11 mouse cellular contexts compared by ENCODE assay signal in the genomic region with DNA sequence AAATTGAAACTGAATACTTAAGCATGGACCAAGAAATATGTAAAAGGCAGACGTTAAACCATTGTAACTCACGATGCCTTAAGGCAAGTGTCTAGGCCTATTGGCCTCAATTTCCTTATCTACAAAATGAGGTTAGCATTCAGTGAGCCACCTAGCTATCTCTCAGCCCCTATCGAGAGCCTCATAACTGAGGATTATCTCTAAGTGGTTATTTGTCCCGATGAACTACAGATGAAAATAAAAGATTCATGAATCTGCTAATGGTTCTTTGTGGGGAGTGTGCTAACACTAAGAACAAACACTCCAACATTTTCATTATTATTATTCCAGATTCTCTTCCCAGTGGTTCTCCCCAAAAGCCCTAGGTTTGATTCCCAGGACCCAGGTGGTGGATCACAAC. TPM values are rescaled to one million over a fixed set of nuclear protein-coding genes. Genes with fewer than 3 reads are reported as not detected.
DNase-seq lines count a peak whose midpoint lies in the region; ATAC-seq and TF ChIP-seq lines count a peak whose summit lies in the region.
"Had no signal": no experiment of that assay in that cellular context is flagged by ENCODE, and none has a peak within 500 bp of the region (broad histone marks: within the 10 kb centered on the region; RNA-seq: fewer than 3 reads in every experiment).

No protein-coding gene starts in this region.

- H3K9me3 ChIP-seq in heart, embryonic 12.5 days (replicated peaks) = no peaks in the 10 kb centered on the region
- H3K9me3 ChIP-seq in embryonic facial prominence, embryonic 14.5 days (ENCODE audit: control insufficient read depth, low read length) = no peaks in the 10 kb centered on the region
- H3K9me3 ChIP-seq in liver, postnatal 0 days (ENCODE audit: low read length) = no peaks in the 10 kb centered on the region

- WGBS in heart, embryonic 12.5 days = 36% methylated on average over 4 of the region's 4 CpGs
- WGBS in lung, adult 2 months = 32% methylated on average over 4 of the region's 4 CpGs
- WGBS in embryonic facial prominence, embryonic 14.5 days = 64% methylated on average over 4 of the region's 4 CpGs
- 32% methylated on average over 4 of the region's 4 CpGs for WGBS in liver, postnatal 0 days (ENCODE audit: insufficient replicate concordance)

- TF ChIP-seq CTCF in lung, adult 2 months (IDR thresholded peaks at IDR 0.05; ENCODE audit: insufficient read depth, low read length) = no peak
- TF ChIP-seq CTCF in liver, postnatal 0 days (IDR thresholded peaks at IDR 0.05; ENCODE audit: low read depth) = no peak

- H3K4me3 ChIP-seq in heart, embryonic 12.5 days = no peak overlapping the region
- peak overlapping the region; percentile 32 for H3K4me3 ChIP-seq in lung, adult 2 months (replicated peaks; ENCODE audit: extremely low read depth, low read depth, low read length)
- peak overlapping the region; percentile 92; the same call in 1 of the 2 replicates for H3K4me3 ChIP-seq in embryonic facial prominence, embryonic 14.5 days (ENCODE audit: low read depth, low read length)
- H3K4me3 ChIP-seq in liver, postnatal 0 days (ENCODE audit: low read depth, low read length) = peak overlapping the region; percentile 96

- H3K4me2 ChIP-seq in heart, embryonic 12.5 days = peak overlapping the region; percentile 45
- peak overlapping the region; percentile 71 for H3K4me2 ChIP-seq in embryonic facial prominence, embryonic 14.5 days (ENCODE audit: low read depth, low read length)
- peak overlapping the region; percentile 93 for H3K4me2 ChIP-seq in liver, postnatal 0 days (ENCODE audit: low read depth, low read length)

- no peak for TF ChIP-seq EP300 in liver, postnatal 0 days (IDR thresholded peaks at IDR 0.05; ENCODE audit: low read depth)

- H3K36me3 ChIP-seq in heart, embryonic 12.5 days = no peaks in the 10 kb centered on the region
- no peaks in the 10 kb centered on the region for H3K36me3 ChIP-seq in embryonic facial prominence, embryonic 14.5 days (ENCODE audit: control insufficient read depth, insufficient read depth, low read length)
- H3K36me3 ChIP-seq in liver, postnatal 0 days (replicated peaks; ENCODE audit: insufficient read depth, low read length) = no peaks in the 10 kb centered on the region

- H3K27me3 ChIP-seq in heart, embryonic 12.5 days (replicated peaks) = no peaks in the 10 kb centered on the region
- no peaks in the 10 kb centered on the region for H3K27me3 ChIP-seq in embryonic facial prominence, embryonic 14.5 days (replicated peaks; ENCODE audit: control insufficient read depth, insufficient read depth, low read length)
- H3K27me3 ChIP-seq in liver, postnatal 0 days (ENCODE audit: insufficient read depth, low read length) = no peaks in the 10 kb centered on the region

- H3K27ac ChIP-seq in heart, embryonic 12.5 days (ENCODE audit: poor library complexity, severe bottlenecking) = no peak overlapping the region
- H3K27ac ChIP-seq in embryonic facial prominence, embryonic 14.5 days (replicated peaks; ENCODE audit: low read depth, low read length) = no peak overlapping the region
- no peak overlapping the region for H3K27ac ChIP-seq in liver, postnatal 0 days (ENCODE audit: low read depth)

- DNase-seq in heart, postnatal 4 days = no peak
- DNase-seq in lung, adult 2 months = no peak
- no peak for DNase-seq in lung, postnatal 36 days
- no peak for DNase-seq in embryonic facial prominence, embryonic 14.5 days (ENCODE audit: low spot score)
- no peak for DNase-seq in liver, postnatal 0 days
- no peak for DNase-seq in cerebellum, postnatal 25 days
- DNase-seq in frontal cortex, adult 2 months (ENCODE audit: extremely low spot score in 1 of 2, low spot score in 1 of 2) = no peak
- DNase-seq: cerebellum, adult 11 months; lung, postnatal 4 days; thymus, postnatal 25 days had no signal

- H3K9ac ChIP-seq in heart, embryonic 12.5 days = no peak overlapping the region
- H3K9ac ChIP-seq in embryonic facial prominence, embryonic 14.5 days (ENCODE audit: low read depth, low read length) = no peak overlapping the region
- no peak overlapping the region for H3K9ac ChIP-seq in liver, postnatal 0 days (replicated peaks)

- no peak for TF ChIP-seq POLR2A in lung, adult 2 months (IDR thresholded peaks at IDR 0.05; ENCODE audit: borderline replicate concordance, extremely low read depth, low read depth, low read length)

- H3K4me1 ChIP-seq in heart, embryonic 12.5 days (replicated peaks) = peaks cover 29% of the 10 kb centered on the region
- peaks cover 34% of the 10 kb centered on the region for H3K4me1 ChIP-seq in lung, adult 2 months (ENCODE audit: control insufficient read depth, insufficient read depth, low read length)
- peaks cover 14% of the 10 kb centered on the region for H3K4me1 ChIP-seq in embryonic facial prominence, embryonic 14.5 days (ENCODE audit: control insufficient read depth, insufficient read depth, low read length)
- peaks cover 46% of the 10 kb centered on the region for H3K4me1 ChIP-seq in liver, postnatal 0 days (ENCODE audit: insufficient read depth)

- no peak for ATAC-seq in heart, embryonic 12.5 days (ENCODE audit: insufficient number of reproducible peaks, low FRiP score)
- no peak for ATAC-seq in embryonic facial prominence, embryonic 14.5 days (ENCODE audit: low read depth)
- no peak for ATAC-seq in liver, postnatal 0 days

RNA-seq across cellular contexts. Expression of a gene that starts 2.0 kb away (rescaled TPM):
- 60.0 and 63.2 TPM in 2 replicates for polyA plus RNA-seq in heart, embryonic 12.5 days (2016; fragmentation: Nextera tagmentation; extraction: Ambion mirVana)
- 100 to 1,000 TPM; 111 to 115 TPM for total RNA-seq in heart, postnatal 4 days (2021)
- polyA plus RNA-seq in lung, adult 2 months (2012; rRNA removed) = 115 and 147 TPM in 2 replicates
- 71.4 and 82.9 TPM in 2 replicates for polyA plus RNA-seq in embryonic facial prominence, embryonic 14.5 days (2014; fragmentation: Nextera tagmentation; extraction: Ambion mirVana)
- polyA plus RNA-seq in liver, postnatal 0 days (2015; fragmentation: Nextera tagmentation; extraction: Ambion mirVana) = 44.9 and 53.7 TPM in 2 replicates
- polyA plus RNA-seq in frontal cortex, adult 2 months (2012; rRNA removed) = 49.1 TPM in 2 replicates

RNA-seq across cellular contexts. Expression of a gene that starts 33.4 kb away (rescaled TPM):
- 342 and 348 TPM in 2 replicates for polyA plus RNA-seq in heart, embryonic 12.5 days (2016; fragmentation: Nextera tagmentation; extraction: Ambion mirVana)
- total RNA-seq in heart, postnatal 4 days (2021) = 100 to 1,000 TPM; 479 to 498 TPM
- polyA plus RNA-seq in lung, adult 2 months (2012; rRNA removed) = 270 and 280 TPM in 2 replicates
- polyA plus RNA-seq in embryonic facial prominence, embryonic 14.5 days (2014; fragmentation: Nextera tagmentation; extraction: Ambion mirVana) = 145 and 160 TPM in 2 replicates
- 27.5 and 28.5 TPM in 2 replicates for polyA plus RNA-seq in liver, postnatal 0 days (2015; fragmentation: Nextera tagmentation; extraction: Ambion mirVana)
- polyA plus RNA-seq in frontal cortex, adult 2 months (2012; rRNA removed) = 20.9 and 21.0 TPM in 2 replicates
